Mouse (Mus musculus) CH12.LX (cell line): Measurements from ENCODE around the gene Ampd3. TPM values are rescaled to one million over a fixed set of nuclear protein-coding genes. Genes with fewer than 3 reads are reported as not detected.

Experiments used
- DNase-seq: peaks from one replicate; pipeline ENCODE4 v3.0.0-alpha.2; 2013; ENCODE audit errors: extremely low read depth
- H3K27ac ChIP-seq: 2 replicates; pipeline ENCODE4 v1.5.1; 2012; ENCODE audit warnings: low read depth, mild to moderate bottlenecking, control low read depth, moderate library complexity; ENCODE audit not compliant: insufficient read depth
- H3K27me3 ChIP-seq: replicated peaks from 2 replicates; pipeline ENCODE3; 2012; ENCODE audit warnings: inconsistent platforms
- H3K36me3 ChIP-seq, 2 experiments: replicated peaks in 1 of 2; 2 replicates each; pipeline versions ENCODE3 to v1.6.1; 2012; ENCODE audit warnings: inconsistent platforms in 1 of 2, low read length in 1 of 2, mild to moderate bottlenecking in 1 of 2, mixed read lengths in 1 of 2, moderate library complexity in 1 of 2; ENCODE audit not compliant: control insufficient read depth in 1 of 2, insufficient read depth in 1 of 2
- H3K4me1 ChIP-seq, 2 experiments: 2 replicates each; pipeline ENCODE4 v1.6.1; 2012; ENCODE audit warnings: inconsistent platforms in 1 of 2, moderate library complexity in 1 of 2; ENCODE audit not compliant: insufficient read depth in 2 of 2, control insufficient read depth in 1 of 2
- H3K4me2 ChIP-seq: 2 replicates; pipeline ENCODE4 v1.6.1; 2012; ENCODE audit warnings: low read depth, mild to moderate bottlenecking, control low read depth; ENCODE audit not compliant: poor library complexity, insufficient read depth, severe bottlenecking
- H3K4me3 ChIP-seq, 3 experiments: fragments of 150-350 bp in 1 of 3; sonication (generic) in 1 of 3; replicated peaks in 1 of 3; 2 replicates each; pipeline versions ENCODE3 to v1.5.1; 2011 to 2012; ENCODE audit warnings: low read depth in 2 of 3, low read length in 2 of 3, mild to moderate bottlenecking in 2 of 3, moderate library complexity in 2 of 3, control low read depth in 1 of 3, improper control_type of control experiment in 1 of 3, inconsistent platforms in 1 of 3, mixed read lengths in 1 of 3; ENCODE audit not compliant: poor library complexity in 1 of 3
- H3K79me2 ChIP-seq: replicated peaks from 2 replicates; pipeline ENCODE4 v1.6.1; 2012; ENCODE audit warnings: mild to moderate bottlenecking, moderate library complexity; ENCODE audit not compliant: control insufficient read depth, poor library complexity, insufficient read depth, severe bottlenecking; ENCODE audit errors: extremely low read depth
- H3K9ac ChIP-seq: 2 replicates; pipeline ENCODE4 v1.6.1; 2012; ENCODE audit warnings: low read depth, mild to moderate bottlenecking, control low read depth, moderate library complexity; ENCODE audit not compliant: insufficient read depth
- H3K9me3 ChIP-seq: replicated peaks from 2 replicates; pipeline ENCODE3; 2012; ENCODE audit warnings: low read length, inconsistent platforms, mixed read lengths
- CHD1 ChIP-seq: IDR thresholded peaks from 2 replicates; pipeline ENCODE4 v1.6.1; 2012; ENCODE audit warnings: low read depth, low read length, improper control_type of control experiment, inconsistent platforms
- CHD2 ChIP-seq: IDR thresholded peaks from 2 replicates; pipeline ENCODE4 v1.6.1; 2011; ENCODE audit warnings: low read length, improper control_type of control experiment
- CTCF ChIP-seq, 2 experiments: IDR thresholded peaks in 1 of 2; conservative IDR thresholded peaks in 1 of 2; 2 replicates each; pipeline ENCODE4 v1.5.1; 2011 to 2012; ENCODE audit warnings: low read depth in 2 of 2, low read length in 2 of 2, improper control_type of control experiment in 1 of 2, inconsistent platforms in 1 of 2, mild to moderate bottlenecking in 1 of 2, moderate library complexity in 1 of 2
- ELF1 ChIP-seq: IDR thresholded peaks from 2 replicates; pipeline ENCODE4 v1.6.1; 2014; ENCODE audit warnings: low read depth, mild to moderate bottlenecking, inconsistent platforms, low read length, improper control_type of control experiment
- EP300 ChIP-seq: IDR thresholded peaks from 2 replicates; pipeline ENCODE4 v1.6.1; 2011; ENCODE audit warnings: low read length, improper control_type of control experiment
- ETS1 ChIP-seq: conservative IDR thresholded peaks from 2 replicates; pipeline ENCODE4 v1.6.1; 2012; ENCODE audit warnings: low read depth, mild to moderate bottlenecking, inconsistent platforms, low read length, improper control_type of control experiment, moderate library complexity
- IRF4 ChIP-seq: IDR thresholded peaks from 2 replicates; pipeline ENCODE4 v1.6.1; 2014; ENCODE audit warnings: low read depth, mild to moderate bottlenecking, inconsistent platforms, low read length, improper control_type of control experiment
- JUN ChIP-seq: IDR thresholded peaks from 2 replicates; pipeline ENCODE4 v1.6.1; 2011; ENCODE audit warnings: low read depth, mild to moderate bottlenecking, low read length, improper control_type of control experiment, moderate library complexity; ENCODE audit not compliant: insufficient read depth
- JUND ChIP-seq: conservative IDR thresholded peaks from 2 replicates; pipeline ENCODE4 v1.6.1; 2011; ENCODE audit warnings: low read depth, low read length, improper control_type of control experiment
- KAT2A ChIP-seq: IDR thresholded peaks from 2 replicates; pipeline ENCODE4 v1.6.1; 2012; ENCODE audit warnings: low read length, improper control_type of control experiment, inconsistent platforms; ENCODE audit not compliant: insufficient replicate concordance
- MAX ChIP-seq: IDR thresholded peaks from 2 replicates; pipeline ENCODE4 v1.6.1; 2011; ENCODE audit warnings: low read length, improper control_type of control experiment
- MXI1 ChIP-seq: IDR thresholded peaks from 2 replicates; pipeline ENCODE4 v1.6.1; 2011; ENCODE audit warnings: mild to moderate bottlenecking, low read depth, low read length, improper control_type of control experiment
- MYC ChIP-seq: IDR thresholded peaks from 2 replicates; pipeline ENCODE4 v1.6.1; 2011; ENCODE audit warnings: low read depth, mild to moderate bottlenecking, improper control_type of control experiment, low read length
- NELFE ChIP-seq: IDR thresholded peaks from 2 replicates; pipeline ENCODE4 v1.6.1; 2011; ENCODE audit warnings: low read depth, low read length, improper control_type of control experiment
- NRF1 ChIP-seq: IDR thresholded peaks from 2 replicates; pipeline ENCODE4 v1.6.1; 2014; ENCODE audit warnings: low read depth, mild to moderate bottlenecking, inconsistent platforms, low read length, improper control_type of control experiment, moderate library complexity
- PAX5 ChIP-seq: IDR thresholded peaks from 2 replicates; pipeline ENCODE4 v1.6.1; 2012; ENCODE audit warnings: low read length, inconsistent platforms, mixed read lengths
- POLR2A ChIP-seq: IDR thresholded peaks from 2 replicates; pipeline ENCODE4 v1.6.1; 2011; ENCODE audit warnings: low read depth, mild to moderate bottlenecking, improper control_type of control experiment, low read length
- POLR2AphosphoS2 ChIP-seq: IDR thresholded peaks from 2 replicates; pipeline ENCODE4 v1.6.1; 2011; ENCODE audit warnings: low read depth, low read length, improper control_type of control experiment
- RAD21 ChIP-seq: IDR thresholded peaks from 2 replicates; pipeline ENCODE4 v1.6.1; 2011; ENCODE audit warnings: low read depth, mild to moderate bottlenecking, low read length, improper control_type of control experiment, moderate library complexity
- SIN3A ChIP-seq: IDR thresholded peaks from 2 replicates; pipeline ENCODE4 v1.6.1; 2012; ENCODE audit warnings: low read length, improper control_type of control experiment, inconsistent platforms
- SMC3 ChIP-seq: IDR thresholded peaks from 2 replicates; pipeline ENCODE4 v1.6.1; 2011; ENCODE audit warnings: low read depth, low read length, improper control_type of control experiment
- TCF12 ChIP-seq: IDR thresholded peaks from 2 replicates; pipeline ENCODE4 v1.6.1; 2014; ENCODE audit warnings: low read depth, mild to moderate bottlenecking, inconsistent platforms, low read length, improper control_type of control experiment
- USF1 ChIP-seq: IDR thresholded peaks from 2 replicates; pipeline ENCODE4 v1.6.1; 2014; ENCODE audit warnings: low read depth, mild to moderate bottlenecking, inconsistent platforms, low read length, improper control_type of control experiment
- USF2 ChIP-seq: conservative IDR thresholded peaks from 2 replicates; pipeline ENCODE4 v1.6.1; 2011; ENCODE audit warnings: low read depth, low read length, improper control_type of control experiment
- ZC3H11A ChIP-seq: IDR thresholded peaks from 2 replicates; pipeline ENCODE4 v1.6.1; 2012; ENCODE audit warnings: low read depth, mild to moderate bottlenecking, inconsistent platforms, low read length, improper control_type of control experiment
- ZMIZ1 ChIP-seq: IDR thresholded peaks from 2 replicates; pipeline ENCODE4 v1.6.1; 2012; ENCODE audit warnings: low read depth, mild to moderate bottlenecking, inconsistent platforms, low read length, improper control_type of control experiment
- ZNF384 ChIP-seq: IDR thresholded peaks from 2 replicates; pipeline ENCODE4 v1.6.1; 2012; ENCODE audit warnings: low read depth, low read length, improper control_type of control experiment, inconsistent platforms
- dilution Hi-C: fragments of 300-500 bp; cut with MboI; formaldehyde crosslinking; loops from 2 replicates; pipeline ENCODE4 v1.14.3; 2020; ENCODE audit warnings: low sequenced_read_pairs; ENCODE audit not compliant: extremely low pct_unique_long_range_greater_than_20kb, extremely low pct_ligation_motif_present
- in situ Hi-C: fragments of 300-500 bp; cut with MboI; formaldehyde crosslinking; loops from 3 replicates; pipeline ENCODE4 v1.14.3; 2019; ENCODE audit warnings: low sequenced_read_pairs, low pct_ligation_motif_present, low pct_unique_long_range_greater_than_20kb, mixed read lengths
- polyA plus RNA-seq: library from polyadenylated mRNA; unstranded; fragments of >175 nt; gene quantifications from 2 replicates; pipeline ENCODE4 v1.2.1, GENCODE M21; 2012; ENCODE audit warnings: low read depth; ENCODE audit not compliant: insufficient read length
- total RNA-seq, 2 experiments: library from RNA; depleted of rRNA; stranded (reverse); fragments of 300-350 nt in 1 of 2; fragments of >200 nt in 1 of 2; gene quantifications; 2 replicates each; pipeline ENCODE4 v1.2.3; 2012 to 2014

Gene Ampd3
- total and polyA plus RNA-seq, 3 experiments = 0.08 to 0.84 (median 0.30) TPM

DNA sequence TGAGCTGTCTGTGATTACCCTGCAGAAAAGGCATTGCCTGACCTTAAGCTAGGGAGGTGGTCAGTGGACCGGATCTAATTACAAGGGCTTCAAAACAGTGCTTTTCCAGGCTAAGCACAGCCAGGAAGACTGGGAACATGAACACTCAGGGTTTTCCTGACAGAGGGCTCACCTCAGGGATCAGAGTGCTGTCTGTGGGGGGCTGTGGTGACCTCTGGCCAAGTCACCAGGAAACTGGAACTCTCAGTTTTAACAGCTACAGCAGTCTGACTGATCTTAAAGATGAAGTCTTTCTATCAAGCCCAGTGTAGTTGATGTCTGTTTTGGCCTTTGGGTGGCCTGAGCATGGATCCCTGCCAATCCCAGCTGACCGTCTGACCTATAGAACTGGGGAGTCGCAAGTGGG is 17.7 kb downstream of the Ampd3 start:
- Histone ChIP-seq H3K36me3 (no peaks in the 10 kb centered on the region), H3K9ac (no peak overlapping the region)

DNA sequence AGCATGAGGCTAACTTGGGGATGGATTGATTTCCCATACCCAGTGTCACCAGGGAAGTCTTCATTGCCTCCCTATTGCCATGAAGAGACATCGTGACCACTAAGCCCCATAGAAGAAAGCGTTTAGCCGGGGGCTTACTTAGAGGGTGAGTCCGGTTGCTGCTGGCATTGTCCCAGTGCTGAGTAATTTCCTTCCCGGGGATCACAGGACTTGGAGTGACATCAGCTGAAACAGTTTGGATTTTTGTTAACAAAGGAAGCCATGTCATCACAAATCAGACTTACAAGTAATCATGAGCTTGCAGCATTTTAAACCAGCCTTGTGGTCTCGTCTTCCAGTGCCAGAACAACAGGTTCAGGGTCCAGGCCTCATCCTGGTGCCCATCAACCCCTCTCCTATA is 19.3 kb downstream of the Ampd3 start:
- no peaks in the 10 kb centered on the region for H3K9me3 ChIP-seq
- no peak for DNase-seq
- no peak overlapping the region for H3K4me3 ChIP-seq
- H3K79me2 ChIP-seq = no peaks in the 10 kb centered on the region
- H3K27me3 ChIP-seq = peaks cover 9% of the 10 kb centered on the region
- in situ Hi-C loops = no loop called here
- H3K4me2 ChIP-seq = no peak overlapping the region
- no peak overlapping the region for H3K9ac ChIP-seq
- H3K4me1 ChIP-seq = 0 out of 4 replicates have a peak, but pooled peaks cover 0 to 3% of the 10 kb centered on the region in 2 experiments
- no peak overlapping the region for H3K27ac ChIP-seq
- dilution Hi-C loops = no loop called here
- H3K36me3 ChIP-seq = no peaks in the 10 kb centered on the region
- TF ChIP-seq CHD2 (no peak), NRF1 (no peak)

More for the DNA sequence above, 17.7 kb downstream of the Ampd3 start:
- Histone ChIP-seq H3K4me1 (peaks cover 0 to 9% of the 10 kb centered on the region in 2 experiments; a peak in 2 of 4 replicates), H3K79me2 (no peaks in the 10 kb centered on the region), H3K4me2 (no peak overlapping the region), H3K9me3 (no peaks in the 10 kb centered on the region), H3K27me3 (peaks cover 3% of the 10 kb centered on the region), H3K4me3 (no peak overlapping the region), H3K27ac (no peak overlapping the region)
- no peak for TF ChIP-seq RAD21
- no peak for TF ChIP-seq JUND
- TF ChIP-seq NELFE = no peak
- no peak for TF ChIP-seq USF2
- TF ChIP-seq USF1 = no peak
- TF ChIP-seq PAX5 = no peak
- no peak for TF ChIP-seq EP300
- TF ChIP-seq TCF12 = no peak
- no peak for TF ChIP-seq MXI1
- no peak for TF ChIP-seq ELF1
- no peak for TF ChIP-seq JUN
- TF ChIP-seq ZNF384 = no peak
- TF ChIP-seq CTCF (conservative IDR thresholded peaks at IDR 0.05 in 1 of 2, IDR thresholded peaks at IDR 0.05 in 1 of 2; ENCODE audit: low read depth in 2 of 2, low read length in 2 of 2) = no peak
- TF ChIP-seq SMC3 = no peak
- dilution Hi-C loops = no loop called here
- in situ Hi-C loops = no loop called here
- no peak for DNase-seq

DNA sequence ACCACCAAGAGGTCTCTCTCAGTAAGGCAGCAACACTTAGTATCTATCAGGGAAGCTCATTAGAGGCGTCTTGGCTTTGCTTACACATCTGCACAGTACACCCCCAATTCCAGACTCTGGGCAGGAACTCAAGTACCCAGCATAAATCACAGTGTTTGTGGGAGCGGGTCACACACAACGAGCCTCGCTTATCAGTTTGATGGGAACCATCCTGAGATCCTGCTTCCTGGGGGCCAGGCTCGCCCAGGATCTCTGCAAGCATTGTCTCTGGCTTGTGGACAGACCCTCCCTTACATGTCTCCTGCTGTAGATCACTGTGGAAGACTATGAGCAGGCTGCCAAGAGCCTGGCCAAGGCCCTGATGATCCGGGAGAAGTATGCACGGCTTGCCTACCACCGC is 22.9 kb downstream of the Ampd3 start:
- Histone ChIP-seq H3K9ac (no peak overlapping the region), H3K4me3 (no peak overlapping the region)
- in situ Hi-C loops = no loop called here
- no peak for TF ChIP-seq EP300
- TF ChIP-seq ZMIZ1 = no peak
- no peak for TF ChIP-seq USF2
- no peak for TF ChIP-seq SMC3
- no peak for TF ChIP-seq POLR2AphosphoS2
- TF ChIP-seq POLR2A = no peak
- no peak for TF ChIP-seq MYC
- TF ChIP-seq JUN = no peak
- no peak for TF ChIP-seq KAT2A
- TF ChIP-seq ZC3H11A = no peak
- TF ChIP-seq CHD1 = no peak
- no peak for TF ChIP-seq CTCF (conservative IDR thresholded peaks at IDR 0.05 in 1 of 2, IDR thresholded peaks at IDR 0.05 in 1 of 2; ENCODE audit: low read depth in 2 of 2, low read length in 2 of 2)
- no peak for TF ChIP-seq CHD2
- no peak for TF ChIP-seq MAX
- no peak for TF ChIP-seq SIN3A
- TF ChIP-seq IRF4 = no peak
- TF ChIP-seq ETS1 = no peak
- TF ChIP-seq, all 38 proteins: peak for 0
- no peaks in the 10 kb centered on the region for H3K9me3 ChIP-seq
- H3K27me3 ChIP-seq = peaks cover 26% of the 10 kb centered on the region
- DNase-seq = no peak
- H3K27ac ChIP-seq = no peak overlapping the region
- no peaks in the 10 kb centered on the region for H3K36me3 ChIP-seq
- H3K4me2 ChIP-seq = no peak overlapping the region
- no peaks in the 10 kb centered on the region for H3K79me2 ChIP-seq
- peaks cover 0 to 7% of the 10 kb centered on the region in 2 experiments; a peak in 2 of 4 replicates for H3K4me1 ChIP-seq
- dilution Hi-C loops = no loop called here
